Mouse (Mus musculus) heart, adult 2 months (tissue): ENCODE measurements around the gene Ldlr. TPM values are rescaled to one million over a fixed set of nuclear protein-coding genes. Genes with fewer than 3 reads are reported as not detected.

ENCODE experiments used
- DNase-seq, 2 experiments: peaks; one replicate each; pipeline ENCODE4 v3.0.0; 2021
- H3K27ac ChIP-seq: fragments of 200-600 bp; 2 replicates; pipeline ENCODE4 v1.8.1; 2022
- H3K27me3 ChIP-seq: fragments of 200-500 bp; 2 replicates; pipeline ENCODE4 v1.6.1; 2012; ENCODE audit warnings: mild to moderate bottlenecking, low read length, inconsistent platforms, mixed read lengths; ENCODE audit not compliant: control insufficient read depth, insufficient read depth
- H3K36me3 ChIP-seq: fragments of 200-500 bp; 2 replicates; pipeline ENCODE4 v1.6.1; 2012; ENCODE audit warnings: low read length, inconsistent platforms; ENCODE audit not compliant: control insufficient read depth, insufficient read depth
- H3K4me1 ChIP-seq: fragments of 200-500 bp; 2 replicates; pipeline ENCODE4 v1.6.1; 2011; ENCODE audit warnings: low read length; ENCODE audit not compliant: control insufficient read depth, insufficient read depth
- H3K4me3 ChIP-seq: fragments of 200-600 bp; 2 replicates; pipeline ENCODE4 v1.8.1; 2022
- H3K79me2 ChIP-seq: fragments of 200-500 bp; replicated peaks from 2 replicates; pipeline ENCODE4 v1.6.1; 2012; ENCODE audit warnings: mild to moderate bottlenecking, inconsistent platforms, low read length, moderate library complexity, mixed read lengths; ENCODE audit not compliant: control insufficient read depth, insufficient read depth
- H3K9ac ChIP-seq: fragments of 200-500 bp; 2 replicates; pipeline ENCODE4 v1.6.1; 2012; ENCODE audit warnings: low read depth, mild to moderate bottlenecking, control low read depth, inconsistent platforms, low read length, mixed read lengths
- CTCF ChIP-seq: fragments of 200-600 bp; IDR thresholded peaks from 2 replicates; pipeline ENCODE4 v1.8.1; 2022; ENCODE audit warnings: antibody characterized with exemption, mild to moderate bottlenecking, moderate library complexity
- EP300 ChIP-seq: fragments of 200-500 bp; IDR thresholded peaks from 2 replicates; pipeline ENCODE4 v1.6.1; 2011; ENCODE audit warnings: low read depth, low read length, control low read depth; ENCODE audit not compliant: insufficient read depth
- POLR2A ChIP-seq: fragments of 200-500 bp; IDR thresholded peaks from 2 replicates; pipeline ENCODE4 v1.6.1; 2011; ENCODE audit warnings: mild to moderate bottlenecking, low read depth, low read length, control low read depth; ENCODE audit not compliant: insufficient read depth
- WGBS: fragments of 180-500 bp; shearing (Covaris S2); methylation state at CpG from one replicate; pipeline ENCODE4 v1.1.7; 2018; 5-methylcytosine and 5-hydroxymethylcytosine counted together
- intact Hi-C: fragments of 180-260 bp; cut with DNase I; formaldehyde crosslinking; loops from one replicate; pipeline ENCODE4 v1.15.1; 2025
- polyA plus RNA-seq: library from polyadenylated mRNA; depleted of rRNA; stranded (reverse); fragments of >200 nt; gene quantifications from 2 replicates; pipeline ENCODE4 v1.2.3, GENCODE M21; 2012
- total RNA-seq, 2 experiments: library from RNA; stranded (reverse); gene quantifications; 2 replicates each; pipeline ENCODE4 v1.2.3; 2021

The Ldlr gene
- total and polyA plus RNA-seq, 3 experiments = 3.4 to 7.2 (median 4.2) TPM

DNA sequence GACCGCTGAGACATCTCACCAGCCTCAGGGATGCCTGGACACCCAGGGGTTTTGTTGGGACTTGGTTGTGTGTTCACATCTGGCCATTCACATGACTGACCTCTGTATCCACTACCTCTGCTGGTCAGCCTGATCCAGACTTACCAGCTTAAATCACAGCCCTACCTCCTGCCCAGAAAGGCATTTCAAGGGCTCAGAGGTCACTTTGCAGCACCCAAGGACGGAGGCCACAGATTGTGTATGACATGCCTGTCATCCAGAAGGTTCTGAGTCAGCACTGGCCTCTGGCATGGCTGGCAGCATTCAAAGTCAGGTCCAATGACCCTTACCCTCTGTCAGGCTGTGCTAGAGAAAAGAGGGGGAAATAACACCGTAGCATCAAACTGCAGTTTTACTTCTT is 33.3 kb upstream of the Ldlr start:
- DNase-seq = no peak
- Histone ChIP-seq H3K79me2 (no peaks in the 10 kb centered on the region), H3K27me3 (no peaks in the 10 kb centered on the region), H3K4me1 (no peaks in the 10 kb centered on the region), H3K4me3 (no peak overlapping the region), H3K9ac (no peak overlapping the region), H3K36me3 (no peaks in the 10 kb centered on the region), H3K27ac (no peak overlapping the region)
- 79% methylated on average over 3 of the region's 3 CpGs for WGBS
- TF ChIP-seq EP300 (no peak), POLR2A (no peak)
- intact Hi-C loops = loop anchor here (5.0 kb wide), 2 partner anchors 112 to 182 kb away; no protein-coding TSS in a partner anchor

DNA sequence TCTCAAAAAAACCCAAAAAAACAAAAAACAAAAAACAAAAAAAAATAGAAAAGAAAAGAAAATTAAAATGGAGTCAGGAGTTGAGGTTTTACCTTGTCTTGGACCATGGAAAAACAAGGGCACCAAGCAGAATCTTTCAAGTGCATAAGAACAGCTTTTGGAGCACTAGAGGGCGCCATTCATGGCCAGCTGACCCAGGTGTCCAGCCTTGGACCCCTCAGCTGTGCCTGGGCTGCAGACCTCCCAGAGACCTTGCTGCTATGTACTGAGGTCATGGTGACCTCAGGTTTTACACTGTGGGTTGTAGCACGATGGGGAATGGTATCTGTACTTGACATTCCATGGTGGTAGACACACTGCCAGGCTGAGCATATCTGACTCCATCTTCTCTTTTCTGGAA is 31.4 kb upstream of the Ldlr start:
- TF ChIP-seq EP300 (no peak), POLR2A (no peak), CTCF (peak; percentile 75)
- H3K9ac ChIP-seq = no peak overlapping the region
- no peaks in the 10 kb centered on the region for H3K36me3 ChIP-seq
- H3K4me1 ChIP-seq = no peaks in the 10 kb centered on the region
- no peaks in the 10 kb centered on the region for H3K27me3 ChIP-seq
- intact Hi-C loops = loop anchor here (5.0 kb wide), 2 partner anchors 110 to 180 kb away; no protein-coding TSS in a partner anchor
- no peak overlapping the region for H3K27ac ChIP-seq
- 42% methylated on average over 2 of the region's 2 CpGs for WGBS
- H3K79me2 ChIP-seq = no peaks in the 10 kb centered on the region
- H3K4me3 ChIP-seq = no peak overlapping the region
- DNase-seq = peak in 1 of 2 experiments; percentile 39

DNA sequence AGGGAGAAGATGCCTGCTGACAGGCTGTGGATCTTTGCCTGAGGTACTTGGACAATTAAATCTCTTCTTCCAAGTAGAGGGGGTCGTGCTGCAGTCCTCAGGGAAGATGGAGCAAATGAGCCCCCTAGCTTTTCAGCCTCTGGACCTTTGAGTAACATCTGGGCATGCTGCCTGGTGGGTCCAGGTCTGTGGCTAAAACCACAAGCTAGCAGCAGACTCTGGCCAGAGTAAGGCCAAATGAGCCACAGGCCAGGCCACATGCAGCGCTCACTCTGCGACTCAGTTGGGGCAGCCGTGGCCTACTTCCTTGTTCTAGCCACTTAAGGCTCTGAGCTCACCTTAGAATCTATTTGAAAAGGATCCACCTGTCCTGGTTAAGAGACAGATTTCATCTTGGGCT is 30.8 kb upstream of the Ldlr start:
- Histone ChIP-seq H3K27ac (no peak overlapping the region), H3K27me3 (no peaks in the 10 kb centered on the region), H3K79me2 (no peaks in the 10 kb centered on the region), H3K9ac (no peak overlapping the region), H3K4me1 (no peaks in the 10 kb centered on the region), H3K36me3 (no peaks in the 10 kb centered on the region), H3K4me3 (no peak overlapping the region)
- intact Hi-C loops = loop anchor here (5.0 kb wide), 2 partner anchors 110 to 180 kb away; no protein-coding TSS in a partner anchor
- DNase-seq = no peak
- 94% methylated on average over 4 of the region's 4 CpGs for WGBS
- TF ChIP-seq EP300 = no peak
- TF ChIP-seq CTCF = no peak
- TF ChIP-seq POLR2A = no peak

DNA sequence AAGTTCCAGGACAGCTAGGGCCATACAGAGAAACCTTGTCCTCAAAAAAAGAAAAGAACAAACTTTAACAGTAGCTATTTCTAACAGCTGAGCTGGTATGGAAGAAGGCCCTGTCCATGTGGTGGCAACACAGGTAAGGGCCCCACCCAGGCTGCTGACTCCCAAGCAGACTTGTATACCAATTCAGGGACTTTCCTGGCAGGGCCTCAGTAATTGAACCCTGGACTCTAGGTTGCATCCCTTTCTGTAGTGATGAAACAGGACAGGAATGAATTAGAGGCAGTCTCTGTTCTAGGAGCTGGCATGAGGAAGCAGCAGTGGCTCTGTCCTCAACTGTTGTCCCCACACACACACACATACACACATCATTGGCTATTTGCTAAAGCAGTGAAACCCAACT is 29.2 kb upstream of the Ldlr start:
- Histone ChIP-seq H3K36me3 (no peaks in the 10 kb centered on the region), H3K4me1 (no peaks in the 10 kb centered on the region), H3K79me2 (no peaks in the 10 kb centered on the region), H3K9ac (no peak overlapping the region), H3K4me3 (no peak overlapping the region), H3K27me3 (no peaks in the 10 kb centered on the region), H3K27ac (no peak overlapping the region)
- DNase-seq = no peak
- intact Hi-C loops = loop anchor here (5.0 kb wide), 2 partner anchors 108 to 178 kb away; no protein-coding TSS in a partner anchor
- TF ChIP-seq EP300 (no peak), POLR2A (no peak), CTCF (no peak)

DNA sequence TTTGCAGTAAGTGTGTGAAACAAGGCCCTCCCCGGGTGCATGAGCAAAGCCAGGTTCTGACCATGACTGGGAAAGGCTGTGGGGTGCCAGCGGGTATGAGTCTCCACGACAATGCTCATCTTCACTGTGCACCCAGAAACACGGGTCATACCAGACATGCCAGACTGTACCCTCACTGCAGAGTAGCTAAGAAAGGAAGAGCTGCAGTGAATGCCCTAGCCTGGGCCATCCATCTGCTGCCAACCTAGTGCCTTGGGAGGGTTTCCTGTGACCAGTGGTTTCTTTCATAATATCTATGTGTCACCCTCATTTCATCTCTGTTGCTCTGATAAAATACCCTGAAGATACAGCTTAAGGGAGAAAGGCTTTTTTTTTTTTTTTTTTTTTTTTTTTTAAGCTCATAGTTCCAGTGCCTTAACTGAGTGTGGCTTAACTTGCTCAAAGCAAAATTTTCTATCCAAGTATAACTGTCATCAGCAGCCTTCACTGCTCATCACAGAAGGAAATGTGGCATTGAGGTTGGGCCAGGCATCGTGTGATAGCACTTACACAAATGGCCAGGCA is 28.0 kb upstream of the Ldlr start:
- DNase-seq = no peak
- no peak overlapping the region for H3K27ac ChIP-seq
- TF ChIP-seq EP300 = no peak
- TF ChIP-seq POLR2A = no peak
- TF ChIP-seq CTCF = no peak
- intact Hi-C loops = no loop called here
- H3K4me1 ChIP-seq = no peaks in the 10 kb centered on the region
- no peaks in the 10 kb centered on the region for H3K27me3 ChIP-seq
- H3K9ac ChIP-seq = no peak overlapping the region
- H3K4me3 ChIP-seq = no peak overlapping the region
- 84% methylated on average over 5 of the region's 5 CpGs for WGBS
- no peaks in the 10 kb centered on the region for H3K36me3 ChIP-seq
- no peaks in the 10 kb centered on the region for H3K79me2 ChIP-seq

DNA sequence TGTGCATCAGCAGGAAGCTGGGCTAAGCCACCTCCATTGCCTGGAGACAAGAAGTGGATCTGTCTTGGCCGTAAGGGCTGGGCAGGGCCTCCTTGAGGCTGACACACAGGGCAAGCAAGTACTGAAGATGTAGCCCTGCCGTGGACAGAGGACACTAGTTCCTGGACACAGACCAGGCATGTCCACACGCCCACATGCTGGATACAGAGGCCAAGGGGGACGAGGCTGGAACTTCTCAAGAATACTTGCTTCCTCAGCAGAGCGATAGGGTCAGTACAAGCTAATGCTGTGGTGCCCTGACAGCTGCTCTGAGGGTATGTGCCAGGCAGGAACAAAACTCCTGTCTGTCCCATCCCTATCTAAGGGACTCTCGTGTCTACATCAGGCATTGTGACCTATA is 26.2 kb upstream of the Ldlr start:
- no peak overlapping the region for H3K4me3 ChIP-seq
- no peak for DNase-seq
- H3K9ac ChIP-seq = no peak overlapping the region
- no peaks in the 10 kb centered on the region for H3K4me1 ChIP-seq
- no peaks in the 10 kb centered on the region for H3K27me3 ChIP-seq
- intact Hi-C loops = no loop called here
- 65% methylated on average over 6 of the region's 6 CpGs for WGBS
- H3K27ac ChIP-seq = no peak overlapping the region
- H3K36me3 ChIP-seq = no peaks in the 10 kb centered on the region
- no peaks in the 10 kb centered on the region for H3K79me2 ChIP-seq
- TF ChIP-seq CTCF (no peak), EP300 (no peak), POLR2A (no peak)
